Mouse (Mus musculus) megakaryocyte, embryonic 14.5 days (primary cell): ENCODE data around the gene Rel. TPM values are rescaled to one million over a fixed set of nuclear protein-coding genes. Genes with fewer than 3 reads are reported as not detected.

ENCODE experiments used
- H3K27me3 ChIP-seq: replicated peaks from 2 replicates; pipeline ENCODE3; 2012; ENCODE audit warnings: inconsistent platforms
- H3K36me3 ChIP-seq: replicated peaks from 2 replicates; pipeline ENCODE3; 2012; ENCODE audit warnings: low read length, inconsistent platforms, mixed read lengths
- H3K4me1 ChIP-seq: 2 replicates; pipeline ENCODE4 v1.6.1; 2012; ENCODE audit warnings: inconsistent platforms
- H3K4me3 ChIP-seq: replicated peaks from 2 replicates; pipeline ENCODE3; 2012; ENCODE audit warnings: moderate library complexity, mild to moderate bottlenecking, inconsistent platforms
- H3K9me3 ChIP-seq: 2 replicates; pipeline ENCODE4 v1.6.1; 2012; ENCODE audit warnings: inconsistent platforms
- FLI1 ChIP-seq: IDR thresholded peaks from 2 replicates; pipeline ENCODE4 v1.6.1; 2012; ENCODE audit warnings: low read length, inconsistent platforms, mixed read lengths
- GATA1 ChIP-seq: IDR thresholded peaks from 3 replicates; pipeline ENCODE4 v1.6.1; 2012; ENCODE audit warnings: mixed read lengths, low read length, inconsistent platforms, borderline replicate concordance
- polyA plus RNA-seq: library from polyadenylated mRNA; stranded (reverse); fragments of >175 nt; gene quantifications from 2 replicates; pipeline ENCODE4 v1.2.3, GENCODE M21; 2012; ENCODE audit warnings: low replicate concordance; ENCODE audit not compliant: insufficient read depth

Rel gene
- polyA plus RNA-seq, 1 experiment: 0.08 TPM

- H3K4me3 ChIP-seq: no peak overlapping the region
- no peaks in the 10 kb centered on the region for H3K9me3 ChIP-seq
- TF ChIP-seq GATA1 (no peak), FLI1 (no peak)
- H3K27me3 ChIP-seq: no peaks in the 10 kb centered on the region
- H3K36me3 ChIP-seq: peaks cover 96% of the 10 kb centered on the region
- 0 out of 2 replicates have a peak, but pooled peaks cover 3% of the 10 kb centered on the region for H3K4me1 ChIP-seq
Observed at GRCm38 (mm10) chr11:23728186-23728585, 42.6 kb downstream of the Rel start.

GRCm38 (mm10) chr11:23726441-23726840 is 44.3 kb downstream of the Rel start:
- peaks cover 97% of the 10 kb centered on the region for H3K36me3 ChIP-seq
- 0 out of 2 replicates have a peak, but pooled peaks cover 3% of the 10 kb centered on the region for H3K4me1 ChIP-seq
- no peak for TF ChIP-seq GATA1
- no peak for TF ChIP-seq FLI1

GRCm38 (mm10) chr11:23725850-23726249 is 44.9 kb downstream of the Rel start:
- no peaks in the 10 kb centered on the region for H3K9me3 ChIP-seq
- H3K27me3 ChIP-seq: no peaks in the 10 kb centered on the region
- peaks cover 97% of the 10 kb centered on the region for H3K36me3 ChIP-seq
- TF ChIP-seq FLI1 (no peak), GATA1 (no peak)
- H3K4me1 ChIP-seq: 0 out of 2 replicates have a peak, but pooled peaks cover 3% of the 10 kb centered on the region
- no peak overlapping the region for H3K4me3 ChIP-seq

More at GRCm38 (mm10) chr11:23726441-23726840, 44.3 kb downstream of the Rel start:
- no peak overlapping the region for H3K4me3 ChIP-seq
- H3K9me3 ChIP-seq: no peaks in the 10 kb centered on the region
- H3K27me3 ChIP-seq: no peaks in the 10 kb centered on the region

DNA sequence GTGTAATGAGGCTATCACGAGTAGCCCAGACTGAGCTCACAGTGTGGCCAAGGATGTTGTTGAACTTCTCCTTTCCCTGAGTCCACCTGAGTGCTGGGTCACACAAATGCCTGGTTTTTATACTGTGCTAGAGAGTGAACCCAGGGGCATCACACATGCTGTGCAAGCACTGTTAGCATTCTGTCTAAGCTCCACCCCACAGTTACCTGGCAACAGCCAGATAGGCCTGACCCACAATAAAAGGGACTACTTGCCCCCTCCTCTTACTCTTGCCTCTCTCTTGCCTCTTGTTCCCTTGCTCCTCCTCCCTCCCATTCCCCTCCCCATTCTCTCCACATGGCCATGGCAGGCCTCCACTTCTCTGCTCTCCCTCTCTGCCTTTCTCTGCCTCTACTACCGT is 48.4 kb downstream of the Rel start:
- peaks cover 7% of the 10 kb centered on the region; the same call in 1 of the 2 replicates for H3K4me1 ChIP-seq

DNA sequence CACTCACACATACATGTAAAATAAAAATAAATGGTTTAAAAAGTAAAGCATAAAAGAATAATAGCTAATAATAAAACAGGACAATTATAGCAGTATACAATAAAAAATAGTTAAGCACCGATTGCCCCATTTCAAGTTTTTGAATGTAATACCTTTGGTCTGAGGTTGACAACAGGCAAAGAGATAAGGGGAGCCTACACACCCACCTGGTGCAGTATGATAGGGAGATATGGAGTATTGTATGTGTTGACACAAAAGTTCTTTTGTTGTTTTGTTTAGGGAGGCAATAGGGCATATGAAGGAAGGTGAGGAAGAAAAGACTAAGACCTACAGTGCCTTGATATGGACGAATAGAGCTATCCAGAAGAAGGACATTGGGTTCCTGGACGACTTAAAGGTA is 50.9 kb downstream of the Rel start:
- TF ChIP-seq GATA1: no peak
- TF ChIP-seq FLI1: no peak
- Histone ChIP-seq H3K36me3 (peaks cover 99% of the 10 kb centered on the region), H3K4me1 (peaks cover 3% of the 10 kb centered on the region; the same call in 1 of the 2 replicates), H3K9me3 (no peaks in the 10 kb centered on the region), H3K27me3 (no peaks in the 10 kb centered on the region), H3K4me3 (no peak overlapping the region)

More for the DNA sequence above, 48.4 kb downstream of the Rel start:
- H3K27me3 ChIP-seq: no peaks in the 10 kb centered on the region
- TF ChIP-seq GATA1: no peak
- no peak for TF ChIP-seq FLI1
- H3K9me3 ChIP-seq: no peaks in the 10 kb centered on the region
- H3K36me3 ChIP-seq: peaks cover 99% of the 10 kb centered on the region
- no peak overlapping the region for H3K4me3 ChIP-seq

DNA sequence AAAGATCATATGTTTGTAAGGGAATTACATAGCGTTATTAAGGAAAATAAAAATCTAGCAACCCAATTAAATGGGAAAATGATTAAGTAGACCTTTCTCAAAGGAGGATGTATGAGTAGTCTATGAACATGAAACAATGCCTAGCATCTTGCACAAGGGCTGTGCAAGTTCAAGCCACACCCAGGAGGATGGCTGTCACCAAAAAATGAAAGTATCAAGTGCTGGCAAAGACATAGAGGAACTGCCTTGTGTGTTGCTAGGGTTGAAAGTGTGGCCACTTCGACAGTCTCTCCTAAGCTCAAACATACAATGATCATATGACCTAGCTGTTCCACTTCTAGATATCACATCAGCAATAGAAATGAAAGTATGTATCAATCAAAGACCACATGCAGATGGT is 51.9 kb downstream of the Rel start:
- no peak overlapping the region for H3K4me3 ChIP-seq
- H3K27me3 ChIP-seq: no peaks in the 10 kb centered on the region
- H3K9me3 ChIP-seq: no peaks in the 10 kb centered on the region
- peaks cover 100% of the 10 kb centered on the region for H3K36me3 ChIP-seq
- H3K4me1 ChIP-seq: peaks cover 3% of the 10 kb centered on the region; the same call in 1 of the 2 replicates
- no peak for TF ChIP-seq FLI1
- TF ChIP-seq GATA1: no peak

GRCm38 (mm10) chr11:23712299-23712698 is 58.5 kb downstream of the Rel start:
- H3K4me1 ChIP-seq: no peaks in the 10 kb centered on the region
- no peaks in the 10 kb centered on the region for H3K9me3 ChIP-seq
- no peaks in the 10 kb centered on the region for H3K27me3 ChIP-seq
- H3K36me3 ChIP-seq: peaks cover 97% of the 10 kb centered on the region
- TF ChIP-seq FLI1 (no peak), GATA1 (no peak)
- no peak overlapping the region for H3K4me3 ChIP-seq

GRCm38 (mm10) chr11:23704604-23705294 is 66.0 kb downstream of the Rel start:
- Histone ChIP-seq H3K27me3 (no peaks in the 10 kb centered on the region), H3K4me3 (no peak overlapping the region), H3K9me3 (no peaks in the 10 kb centered on the region), H3K36me3 (peaks cover 74% of the 10 kb centered on the region), H3K4me1 (peaks cover 3% of the 10 kb centered on the region)
- TF ChIP-seq GATA1 (no peak), FLI1 (no peak)

GRCm38 (mm10) chr11:23701831-23702230 is 68.9 kb downstream of the Rel start:
- H3K9me3 ChIP-seq: no peaks in the 10 kb centered on the region
- H3K27me3 ChIP-seq: no peaks in the 10 kb centered on the region
- TF ChIP-seq GATA1 (no peak), FLI1 (no peak)
- peaks cover 21% of the 10 kb centered on the region for H3K4me1 ChIP-seq
- H3K4me3 ChIP-seq: no peak overlapping the region
- peaks cover 61% of the 10 kb centered on the region for H3K36me3 ChIP-seq

- Histone ChIP-seq H3K4me1 (peaks cover 32% of the 10 kb centered on the region), H3K9me3 (no peaks in the 10 kb centered on the region), H3K4me3 (no peak overlapping the region), H3K27me3 (no peaks in the 10 kb centered on the region), H3K36me3 (peaks cover 57% of the 10 kb centered on the region)
- TF ChIP-seq GATA1 (no peak), FLI1 (no peak)
Observed at GRCm38 (mm10) chr11:23699414-23700095, 71.2 kb downstream of the Rel start.
